Mouse (Mus musculus) macrophage (primary cell): ENCODE results near the gene Mettl14. TPM values are rescaled to one million over a fixed set of nuclear protein-coding genes. Genes with fewer than 3 reads are reported as not detected.
"Not testable (repeated sequence)": the region's sequence is repeated elsewhere in the genome, so short reads cannot be mapped to it uniquely, and the experiment has no call there.

Source experiments
- H3K27ac ChIP-seq: fragments of 350-480 bp; formaldehyde crosslinking; 2 replicates; pipeline ENCODE4 v1.9.0; 2021
- H3K36me3 ChIP-seq: fragments of 350-480 bp; formaldehyde crosslinking; 2 replicates; pipeline ENCODE4 v1.9.0; 2021; ENCODE audit errors: inconsistent target
- H3K4me3 ChIP-seq: fragments of 350-480 bp; formaldehyde crosslinking; 2 replicates; pipeline ENCODE4 v1.9.0; 2021; ENCODE audit errors: inconsistent target
- H3K79me2 ChIP-seq: fragments of 350-480 bp; formaldehyde crosslinking; 2 replicates; pipeline ENCODE4 v1.9.0; 2021; ENCODE audit errors: inconsistent target
- WGBS: methylation state at CpG from one replicate; pipeline ENCODE4 v1.1.7; 2026; ENCODE audit warnings: inconsistent platforms; ENCODE audit not compliant: missing documents; 5-methylcytosine and 5-hydroxymethylcytosine counted together
- polyA plus RNA-seq: library from polyadenylated mRNA; stranded (reverse); fragments of 250-400 nt; gene quantifications from 3 replicates; pipeline ENCODE4 v1.2.4, GENCODE M21; 2018; ENCODE audit warnings: inconsistent platforms
- total RNA-seq, 78 experiments: library from RNA; depleted of rRNA; stranded (reverse); fragments of 250-400 nt; gene quantifications; 1 replicate in 9 of 78; 2 replicates in 24 of 78; 3 replicates in 43 of 78; 4 replicates in 2 of 78; pipeline ENCODE4 v1.2.4; 2018; ENCODE audit warnings: inconsistent platforms in 56 of 78

The Mettl14 gene
- 10 to 100 TPM in 14 of 26 experiments, 1 to 10 TPM in 12; 3.8 to 15.8 (median 10.3) TPM for total RNA-seq (2018; cell fraction: chromatin; rRNA removed)
- total RNA-seq (2018; cell fraction: cytosol; rRNA removed), result 10 to 100 TPM in 13 of 26 experiments, 1 to 10 TPM in 13; 6.5 to 12.1 (median 10.0) TPM
- total RNA-seq (2018; cell fraction: nucleus; rRNA removed), result 10 to 100 TPM in 16 of 26 experiments, 1 to 10 TPM in 10; 5.5 to 19.8 (median 10.6) TPM
- 8.6 to 21.7 TPM (median 12.0 TPM) in 3 replicates for polyA plus RNA-seq

DNA sequence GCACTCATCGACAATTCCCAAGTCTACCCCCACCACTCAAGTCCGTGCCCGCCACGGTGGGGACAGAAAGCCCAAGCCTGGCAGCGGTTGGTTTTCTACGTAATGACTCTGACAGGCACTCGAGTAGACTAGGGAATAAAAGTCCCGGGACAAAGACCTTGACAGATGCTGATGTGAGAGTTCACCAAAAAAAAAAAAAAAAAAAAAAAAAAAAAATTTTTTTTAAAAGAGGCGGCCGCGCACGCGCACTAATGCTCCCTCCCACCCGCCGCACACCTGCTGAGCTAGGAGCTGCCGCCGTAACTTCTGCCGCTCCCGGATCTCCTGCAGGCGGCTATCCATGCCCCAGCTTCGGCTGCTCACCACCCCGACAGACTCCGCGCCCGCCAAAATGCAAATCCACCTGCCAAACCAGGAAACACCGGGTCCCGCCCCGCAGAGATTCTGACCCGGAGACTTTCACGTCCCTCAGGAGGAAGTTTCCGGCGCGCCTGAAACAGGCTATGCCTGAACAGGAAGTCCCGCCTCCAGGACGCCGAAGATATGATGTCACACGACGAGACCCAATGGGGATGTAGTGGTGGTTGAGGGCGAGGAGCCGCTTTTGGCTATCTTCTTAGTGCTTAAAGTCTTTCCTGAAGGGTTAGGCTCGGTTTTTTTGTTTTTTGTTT lies at the start of gene Mettl14:
Gene Mettl14, minus strand, starts transcription at position 623 of the 671 bp plus-strand sequence.
- peak within 1 kb of the TSS; percentile 81 for H3K4me3 ChIP-seq
- peaks cover 4% of the 10 kb centered on the region; the same call in 1 of the 2 replicates for H3K36me3 ChIP-seq
- peaks cover 31% of the 10 kb centered on the region for H3K79me2 ChIP-seq
- 1% methylated on average over 40 of the region's 41 CpGs for WGBS
- peak within 1 kb of the TSS; percentile 69 for H3K27ac ChIP-seq

DNA sequence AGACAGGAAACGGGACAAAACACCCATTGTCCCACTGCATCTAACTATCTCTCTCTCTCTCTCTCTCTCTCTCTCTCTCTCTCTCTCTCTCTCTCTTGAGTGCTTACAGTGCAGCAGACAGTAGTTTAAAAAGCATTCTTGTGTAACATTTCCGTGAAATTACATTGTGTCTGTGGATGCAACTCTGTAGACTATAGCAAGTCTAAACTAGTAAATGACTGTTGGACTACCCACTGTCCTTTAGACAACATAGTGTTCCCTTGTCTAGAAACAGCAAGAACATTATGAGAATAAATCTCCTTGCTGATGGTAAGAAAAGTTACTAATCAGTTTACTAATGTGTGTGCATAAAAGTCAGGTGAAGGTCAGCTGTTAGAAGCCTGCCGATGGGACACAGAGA lies 47.5 kb upstream of the Mettl14 start:
- Histone ChIP-seq H3K27ac (no peak overlapping the region), H3K36me3 (no peaks in the 10 kb centered on the region), H3K79me2 (no peaks in the 10 kb centered on the region), H3K4me3 (no peak overlapping the region)
- 77% methylated on average over 3 of the region's 3 CpGs for WGBS

DNA sequence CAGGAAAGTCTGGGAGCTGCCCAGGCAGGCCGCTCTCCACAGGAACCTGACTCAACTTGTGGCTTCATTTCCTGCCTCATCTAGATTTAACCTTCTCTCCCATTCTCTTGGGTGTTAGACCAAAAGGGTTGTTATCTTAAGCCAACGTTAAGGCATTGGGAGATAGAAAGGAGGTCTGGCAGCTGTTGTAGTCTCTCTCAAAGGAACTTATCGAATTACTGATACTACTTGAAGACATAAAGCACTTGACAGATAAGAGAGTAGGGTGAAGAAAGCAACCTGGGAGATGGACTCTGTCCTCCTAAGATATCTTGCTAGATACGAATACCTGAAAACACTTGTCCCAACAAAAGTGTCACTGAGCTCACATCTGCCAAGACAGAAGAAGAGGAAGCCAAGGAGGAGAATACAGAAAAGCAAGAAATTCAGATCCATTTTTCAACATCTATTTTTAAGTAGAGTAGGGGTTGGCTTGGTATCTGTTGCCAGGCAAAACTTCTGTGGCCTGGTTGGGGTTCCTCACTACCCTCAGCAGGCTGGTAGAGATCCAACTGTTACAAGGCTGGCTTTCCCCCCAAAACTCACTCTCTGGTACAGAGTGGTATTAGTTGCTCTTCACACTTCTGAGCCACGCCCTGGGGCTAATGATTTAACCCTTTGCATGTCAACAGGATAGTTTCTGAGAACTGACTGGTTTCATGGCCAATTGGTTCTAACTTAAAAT lies 46.2 kb upstream of the Mettl14 start:
- Histone ChIP-seq H3K4me3 (no peak overlapping the region), H3K27ac (no peak overlapping the region), H3K36me3 (no peaks in the 10 kb centered on the region), H3K79me2 (no peaks in the 10 kb centered on the region)
- 52% methylated on average over 5 of the region's 5 CpGs for WGBS

DNA sequence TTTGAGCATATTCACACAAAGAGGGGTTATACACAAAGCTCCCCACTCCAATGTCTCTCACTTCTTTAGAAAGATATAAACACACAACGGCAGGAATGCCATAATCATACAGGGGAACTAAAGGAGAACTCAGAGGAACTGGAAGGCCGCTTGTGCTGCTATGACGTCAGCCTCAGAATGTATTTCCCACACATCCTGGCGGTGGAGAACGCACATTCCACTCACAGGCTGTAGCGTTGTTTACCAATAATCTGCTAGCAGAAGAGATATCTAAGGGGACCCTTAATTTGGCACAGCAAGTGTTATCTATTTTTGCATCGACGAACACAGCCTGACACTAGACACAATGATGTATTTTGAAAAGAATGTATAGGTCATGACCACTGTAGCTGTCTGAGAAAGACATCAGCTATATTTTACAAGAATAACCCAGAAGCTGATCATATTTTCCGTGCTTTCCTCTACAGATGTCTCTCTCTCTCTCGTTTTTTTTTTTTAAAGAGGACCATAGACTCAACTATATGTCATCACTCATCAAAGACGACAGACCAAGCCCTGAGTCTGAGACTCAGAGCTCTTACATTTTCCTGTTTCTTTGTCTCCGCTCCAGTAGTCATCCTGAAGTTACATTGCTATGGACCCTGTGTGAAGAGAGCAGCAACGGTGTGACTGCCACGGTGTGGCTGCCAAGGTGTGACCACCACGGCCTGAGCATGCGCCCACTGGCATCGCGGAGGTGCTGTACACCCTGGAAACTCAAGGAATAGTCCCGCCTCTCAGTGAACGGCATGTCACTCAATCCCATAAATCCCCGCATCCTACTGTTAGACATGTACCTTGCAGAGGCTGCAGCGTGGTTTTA lies 43.9 kb upstream of the Mettl14 start:
- Histone ChIP-seq H3K27ac (no peak overlapping the region), H3K79me2 (no peaks in the 10 kb centered on the region), H3K4me3 (no peak overlapping the region), H3K36me3 (no peaks in the 10 kb centered on the region)
- WGBS, result 79% methylated on average over 22 of the region's 22 CpGs

DNA sequence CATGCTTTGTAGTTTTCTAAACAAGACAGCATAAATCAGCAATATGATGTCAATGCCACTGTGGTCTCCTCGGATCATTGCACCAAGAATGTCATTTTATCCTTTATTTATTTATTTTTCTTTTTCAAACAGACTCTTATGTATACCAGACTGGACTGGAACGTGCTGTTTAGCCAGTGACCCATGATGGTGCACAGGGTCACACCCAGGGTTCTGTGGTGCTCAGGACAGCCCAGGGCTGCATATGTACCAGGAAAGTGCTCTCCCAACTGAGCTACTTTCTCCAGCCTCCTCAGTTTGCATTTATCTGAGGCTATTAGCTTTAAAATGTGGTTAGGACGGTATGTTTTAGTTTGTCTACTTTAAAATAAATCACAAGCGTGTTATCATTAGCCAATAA lies 42.1 kb upstream of the Mettl14 start:
- H3K36me3 ChIP-seq, result no peaks in the 10 kb centered on the region
- WGBS, result 75% methylated on average over 4 of the region's 4 CpGs
- H3K4me3 ChIP-seq, result no peak overlapping the region
- no peaks in the 10 kb centered on the region for H3K79me2 ChIP-seq
- H3K27ac ChIP-seq, result no peak overlapping the region

DNA sequence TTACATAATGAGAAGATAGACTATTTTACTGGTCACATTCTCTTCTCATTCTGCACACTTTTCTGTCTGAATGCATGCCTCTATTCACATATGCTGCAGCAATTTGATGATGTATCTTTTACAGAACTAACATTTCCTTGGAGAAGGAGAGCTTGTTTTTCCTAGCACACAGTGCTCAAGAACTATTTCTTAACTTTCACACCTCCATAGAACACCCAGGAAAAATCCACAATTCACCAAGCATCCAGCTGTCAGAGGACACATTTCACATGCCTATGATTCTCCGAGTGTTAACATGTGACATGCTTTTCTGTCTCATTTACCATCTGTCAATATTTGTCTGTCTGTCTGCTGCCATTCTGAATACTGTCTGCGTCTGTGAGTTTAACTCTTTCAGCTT lies 39.7 kb upstream of the Mettl14 start:
- H3K36me3 ChIP-seq, result no peaks in the 10 kb centered on the region
- H3K27ac ChIP-seq, result no peak overlapping the region
- H3K4me3 ChIP-seq, result no peak overlapping the region
- WGBS, result 76% methylated on average over 2 of the region's 2 CpGs
- no peaks in the 10 kb centered on the region for H3K79me2 ChIP-seq

DNA sequence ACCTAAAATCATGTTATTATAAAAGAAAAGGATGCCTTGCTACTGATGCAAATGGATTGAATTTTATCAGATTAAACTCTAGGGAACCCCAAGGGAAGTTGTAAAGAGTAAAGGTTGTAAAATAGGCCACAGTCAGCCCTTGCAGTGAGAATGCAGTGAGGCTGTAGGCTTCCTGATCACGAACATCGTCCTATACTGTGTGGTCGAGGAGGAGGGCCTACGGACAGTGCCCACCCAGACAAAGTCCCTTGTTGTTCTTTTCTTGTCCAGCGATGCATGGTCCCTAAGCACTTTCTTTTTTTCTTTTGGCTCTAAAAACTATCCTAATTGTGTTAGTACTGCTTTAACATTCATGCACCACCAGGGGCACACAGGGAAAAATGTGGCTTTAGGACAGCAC lies 27.3 kb upstream of the Mettl14 start:
- Histone ChIP-seq H3K36me3 (no peaks in the 10 kb centered on the region), H3K79me2 (no peaks in the 10 kb centered on the region), H3K4me3 (no peak overlapping the region), H3K27ac (no peak overlapping the region)
- WGBS, result 91% methylated on average over 5 of the region's 5 CpGs

DNA sequence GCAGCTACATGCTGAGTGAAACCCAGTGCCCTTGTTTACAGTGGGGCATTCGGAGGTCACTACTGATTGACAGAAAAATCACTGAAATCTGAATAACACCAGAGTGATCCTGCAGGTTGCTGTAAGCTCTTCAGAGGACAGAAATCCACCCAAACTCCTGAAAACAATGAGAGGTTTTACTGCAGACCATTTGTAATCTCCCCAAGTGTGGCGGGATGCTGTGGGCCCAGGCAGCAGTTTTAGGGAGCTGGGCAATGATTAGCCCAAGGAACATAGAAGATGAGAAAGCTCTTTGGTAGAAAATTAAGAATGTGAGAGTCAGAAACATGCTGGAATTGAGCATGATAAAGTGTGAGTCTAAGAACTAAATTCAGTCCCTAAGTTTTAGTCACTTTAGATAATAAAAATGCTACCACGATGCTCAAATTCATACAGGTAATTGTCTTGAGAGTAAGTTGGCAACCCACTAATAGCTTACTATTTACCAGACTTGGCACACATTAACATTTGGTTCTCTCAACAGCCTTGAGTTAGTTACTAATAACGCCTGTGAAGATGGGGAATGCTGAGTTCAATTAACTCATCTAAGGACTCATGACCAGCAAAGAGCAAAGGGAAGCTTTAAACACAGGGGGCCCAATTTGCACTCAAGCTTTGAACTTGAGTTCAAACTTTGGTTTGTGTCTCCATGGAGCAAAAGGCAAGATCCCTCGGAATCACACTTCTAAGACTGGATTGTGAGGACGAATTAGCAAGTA lies 26.1 kb upstream of the Mettl14 start:
- H3K36me3 ChIP-seq, result no peaks in the 10 kb centered on the region
- H3K27ac ChIP-seq, result no peak overlapping the region
- 83% methylated on average over 6 of the region's 6 CpGs for WGBS
- no peaks in the 10 kb centered on the region for H3K79me2 ChIP-seq
- no peak overlapping the region for H3K4me3 ChIP-seq

DNA sequence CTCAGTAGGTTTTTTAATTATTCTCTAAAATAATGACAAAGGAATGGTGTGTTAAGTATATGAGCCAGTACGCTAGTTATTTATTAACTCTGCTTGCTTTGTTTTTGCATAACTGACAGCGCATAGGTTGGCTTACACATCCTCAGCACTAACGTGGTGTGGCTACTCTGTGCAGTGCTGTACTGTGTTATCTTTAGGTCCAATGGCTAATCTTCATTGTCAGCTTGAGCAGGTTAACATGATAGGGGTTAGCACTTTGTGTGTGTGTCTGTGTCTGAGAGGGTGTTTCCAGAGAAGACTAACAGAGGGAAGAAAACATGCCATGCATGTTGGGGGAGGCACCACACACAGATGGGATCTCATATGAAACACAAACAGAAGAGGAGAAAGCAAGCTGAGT lies 19.0 kb upstream of the Mettl14 start:
- WGBS, result 82% methylated on average over 3 of the region's 3 CpGs
- H3K79me2 ChIP-seq, result no peaks in the 10 kb centered on the region

DNA sequence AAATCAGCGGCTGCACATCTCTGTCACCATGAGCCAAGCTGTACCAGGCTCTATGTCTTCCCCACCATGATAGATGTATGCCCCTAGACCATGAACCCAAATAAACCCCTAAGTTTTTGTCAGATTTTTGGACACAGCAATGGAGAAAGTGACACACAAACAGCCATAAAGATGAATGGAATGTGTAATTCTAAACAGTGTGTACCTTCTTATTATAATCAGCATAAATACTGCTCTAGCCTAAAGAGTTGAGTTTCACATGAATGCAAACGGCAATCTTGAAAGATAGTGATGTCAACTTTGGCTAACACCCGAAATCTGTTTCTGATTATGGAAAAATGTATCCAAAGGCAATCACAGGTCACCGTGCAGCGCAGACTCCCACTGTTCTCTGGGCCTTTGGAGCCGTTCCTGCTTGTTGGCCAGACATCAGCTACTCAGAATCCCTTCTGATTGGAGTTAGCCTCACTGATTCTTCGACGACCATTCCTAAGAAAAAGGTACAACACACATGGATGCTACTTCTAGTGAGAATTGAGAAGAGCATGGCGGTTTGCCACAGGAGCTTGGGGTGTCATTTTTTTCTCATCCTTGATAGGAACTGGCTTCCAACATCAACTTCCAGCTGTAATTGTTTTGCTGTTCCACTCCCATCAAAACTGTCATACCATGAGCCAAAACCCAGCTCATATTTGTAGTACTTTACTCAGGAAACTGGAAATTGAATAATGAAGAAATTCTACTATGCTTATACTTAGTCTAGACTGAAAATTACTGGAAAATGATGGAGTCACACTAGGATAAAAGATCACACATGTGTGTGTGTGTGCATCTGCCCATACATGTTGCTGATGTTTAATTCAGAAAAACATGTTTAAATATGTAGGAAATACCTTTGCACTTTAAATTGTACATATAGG lies 11.9 kb upstream of the Mettl14 start:
- WGBS, result 87% methylated on average over 9 of the region's 9 CpGs
- Histone ChIP-seq H3K36me3 (no peaks in the 10 kb centered on the region), H3K79me2 (no peaks in the 10 kb centered on the region), H3K27ac (no peak overlapping the region), H3K4me3 (no peak overlapping the region)

More for the DNA sequence above, 19.0 kb upstream of the Mettl14 start:
- Histone ChIP-seq H3K4me3 (no peak overlapping the region), H3K36me3 (no peaks in the 10 kb centered on the region), H3K27ac (no peak overlapping the region)

DNA sequence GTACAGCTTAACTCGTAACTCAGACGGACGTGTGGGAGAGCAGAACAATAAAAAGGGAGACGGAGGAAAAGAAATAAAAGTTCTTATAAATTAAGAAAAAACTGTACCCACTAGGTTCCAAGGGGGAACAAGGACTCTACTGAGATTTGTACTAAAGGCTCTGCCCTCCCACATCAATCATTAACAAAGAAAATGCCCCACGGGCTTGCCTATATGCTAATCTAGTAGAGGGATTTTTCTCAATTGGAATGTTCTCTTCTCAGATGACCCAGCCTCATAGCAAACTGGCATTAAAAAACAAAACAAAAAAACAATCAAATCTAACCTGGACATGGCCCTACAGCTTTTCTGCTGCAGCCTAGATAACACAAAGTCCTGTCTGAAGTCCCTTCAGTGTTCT lies 9.7 kb upstream of the Mettl14 start:
- no peaks in the 10 kb centered on the region for H3K36me3 ChIP-seq
- H3K79me2 ChIP-seq, result no peaks in the 10 kb centered on the region
- WGBS, result 93% methylated on average over 5 of the region's 5 CpGs
- H3K4me3 ChIP-seq, result no peak overlapping the region
- H3K27ac ChIP-seq, result no peak overlapping the region

DNA sequence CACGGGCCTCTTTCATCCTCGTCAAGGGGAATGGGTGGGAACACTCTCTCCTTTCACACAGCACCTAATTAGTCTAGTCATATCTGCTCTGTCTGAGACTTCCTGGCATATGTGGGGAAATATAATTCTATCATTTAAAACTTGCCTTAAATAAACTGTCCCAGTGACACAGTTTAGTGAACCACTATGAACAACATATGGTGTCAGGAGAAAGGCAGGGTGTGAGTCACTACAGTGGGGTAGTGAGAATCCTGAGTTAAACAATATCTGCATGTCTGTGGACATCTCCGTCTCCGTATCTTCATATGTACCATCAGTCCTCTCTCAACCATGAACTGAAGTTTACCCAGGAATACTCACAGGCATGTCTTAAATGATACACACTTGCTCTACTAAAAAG lies 5.3 kb upstream of the Mettl14 start:
- Histone ChIP-seq H3K4me3 (no peak overlapping the region), H3K79me2 (no peaks in the 10 kb centered on the region), H3K27ac (no peak overlapping the region), H3K36me3 (no peaks in the 10 kb centered on the region)
- 73% methylated on average over 4 of the region's 4 CpGs for WGBS

DNA sequence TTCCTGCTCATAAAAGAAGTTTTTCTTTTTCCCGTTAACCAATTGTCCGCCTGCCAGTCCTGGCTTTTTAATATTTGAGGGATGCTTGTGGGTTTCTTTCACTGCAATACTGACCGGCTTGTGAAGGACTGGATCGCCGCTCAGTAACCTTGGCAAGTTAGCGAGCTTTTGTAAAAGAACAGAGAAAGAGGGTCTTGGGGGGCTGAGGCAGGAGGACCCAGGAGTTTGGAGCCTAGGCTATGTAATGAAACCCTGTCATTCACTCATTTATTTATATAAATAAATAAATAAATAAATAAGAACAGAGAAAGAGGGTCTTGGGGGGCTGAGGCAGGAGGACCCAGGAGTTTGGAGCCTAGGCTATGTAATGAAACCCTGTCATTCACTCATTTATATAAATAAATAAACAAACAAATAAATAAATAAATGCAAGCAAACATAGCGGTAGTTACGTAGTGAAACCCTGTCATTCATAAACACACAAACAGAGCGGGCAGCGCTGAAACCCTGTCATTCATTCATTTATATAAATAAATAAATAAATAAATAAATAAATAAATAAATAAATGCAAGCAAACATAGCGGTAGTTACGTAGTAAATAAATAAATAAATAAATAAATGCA lies 361 bp upstream of the Mettl14 start:
- H3K36me3 ChIP-seq, result not testable (repeated sequence)
- H3K79me2 ChIP-seq, result peaks cover 31% of the 10 kb centered on the region
- H3K27ac ChIP-seq, result peak overlapping the region; percentile 69
- H3K4me3 ChIP-seq, result peak overlapping the region; percentile 81
- WGBS, result 15% methylated on average over 11 of the region's 12 CpGs
